Mouse (Mus musculus) E14TG2a.4 (cell line): ENCODE measurements around the gene Dusp6.

ENCODE experiments used
- CTCF ChIP-seq: conservative IDR thresholded peaks from 2 replicates; pipeline ENCODE4 v1.5.1; 2014; ENCODE audit warnings: low read length
- NANOG ChIP-seq: IDR thresholded peaks from 2 replicates; pipeline ENCODE4 v1.6.1; 2014; ENCODE audit warnings: borderline replicate concordance, low read length, mixed read lengths

DNA sequence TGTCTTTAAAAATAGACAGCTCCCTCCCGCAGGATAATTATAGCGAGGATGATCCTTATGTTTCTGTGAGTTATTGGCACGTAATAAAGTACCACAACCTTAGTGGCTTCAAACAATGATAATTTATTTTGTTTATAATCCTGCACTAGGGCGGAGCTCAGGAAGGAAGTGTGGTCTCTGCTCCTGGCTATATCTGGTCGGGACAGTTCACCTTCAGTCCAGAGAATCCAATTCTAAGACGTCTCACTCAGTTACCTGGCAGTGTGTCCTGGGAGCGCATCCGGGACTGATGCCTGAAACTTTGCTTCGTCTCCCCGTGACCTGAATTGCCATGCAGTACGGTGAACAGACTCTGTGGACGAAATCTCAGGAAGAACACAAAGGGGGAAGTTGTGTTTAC lies 10.0 kb downstream of the Dusp6 start:
- TF ChIP-seq CTCF (no peak), NANOG (no peak)
